ENCODE assay signal across 22 mouse cellular contexts in the genomic region with DNA sequence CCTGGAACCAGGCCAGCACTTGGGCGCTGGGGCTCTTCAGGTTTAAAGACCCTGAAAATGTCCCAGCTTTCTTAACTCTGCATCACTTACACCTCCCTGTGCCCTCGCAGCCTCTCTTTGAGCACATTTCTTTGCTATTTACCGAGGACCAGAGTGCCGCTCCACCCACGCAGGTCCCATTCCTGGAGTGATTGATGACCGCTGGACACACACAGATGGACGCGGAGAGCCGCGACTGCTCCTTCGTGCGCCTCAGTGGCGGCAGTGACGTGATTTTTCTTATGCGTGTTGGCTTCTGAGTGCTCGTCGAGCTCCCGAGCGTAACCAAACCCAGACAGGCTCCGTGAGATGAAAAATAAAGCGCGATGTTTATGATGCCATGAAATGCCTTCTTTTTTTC.
A peak's percentile ranks its signal among the peaks of the same experiment; 100 is the strongest.
DNase-seq lines count a peak whose midpoint lies in the region; ATAC-seq and TF ChIP-seq lines count a peak whose summit lies in the region.
"Had no signal": no experiment of that assay in that cellular context is flagged by ENCODE, and none has a peak within 500 bp of the region (broad histone marks: within the 10 kb centered on the region; RNA-seq: fewer than 3 reads in every experiment).

No protein-coding gene starts in this region.

- H3K4me2 ChIP-seq in kidney, embryonic 16.5 days (replicated peaks; ENCODE audit: low read depth, low read length) = peak overlapping the region; percentile 21
- 0 out of 2 replicates have a peak overlapping the region, but pooled peaks have one; percentile 6 for H3K4me2 ChIP-seq in hindbrain, embryonic 16.5 days (ENCODE audit: low read length)
- H3K4me2 ChIP-seq: heart, embryonic 15.5 days; hindbrain, embryonic 15.5 days; limb, embryonic 13.5 days; stomach, embryonic 15.5 days had no signal

- no peak for TF ChIP-seq POLR2A in testis, adult 2 months (IDR thresholded peaks at IDR 0.05; ENCODE audit: control insufficient read depth, low read depth, low read length)

- no peak overlapping the region for H3K9ac ChIP-seq in kidney, embryonic 16.5 days (replicated peaks; ENCODE audit: low read length)
- H3K9ac ChIP-seq in hindbrain, embryonic 16.5 days (ENCODE audit: low read depth, low read length) = no peak overlapping the region
- H3K9ac ChIP-seq: heart, embryonic 15.5 days; hindbrain, embryonic 15.5 days; limb, embryonic 13.5 days; liver, embryonic 14.5 days; stomach, embryonic 15.5 days had no signal

- H3K27ac ChIP-seq in kidney, embryonic 16.5 days (ENCODE audit: low read length) = no peak overlapping the region
- H3K27ac ChIP-seq in testis, adult 2 months (ENCODE audit: control insufficient read depth, insufficient read depth, low read depth, low read length) = no peak overlapping the region
- no peak overlapping the region for H3K27ac ChIP-seq in hindbrain, embryonic 16.5 days (ENCODE audit: low read depth, low read length)
- H3K27ac ChIP-seq: embryonic facial prominence, embryonic 10.5 days; heart, embryonic 15.5 days; hindbrain, embryonic 15.5 days; limb, embryonic 13.5 days; liver, embryonic 14.5 days; stomach, embryonic 15.5 days had no signal

- ATAC-seq in kidney, embryonic 16.5 days (ENCODE audit: low FRiP score, low TSS enrichment) = 0 out of 2 replicates have a peak, but pooled peaks have one; percentile 51
- 0 out of 2 replicates have a peak, but pooled peaks have one; percentile 17 for ATAC-seq in hindbrain, embryonic 16.5 days
- ATAC-seq: CD4-positive, CD25-positive, alpha-beta regulatory T cell, adult 4 months; forebrain, embryonic 16.5 days had no signal

- DNase-seq in kidney, adult 9 months = no peak
- no peak for DNase-seq in testis, postnatal 10 days (ENCODE audit: low spot score)
- no peak for DNase-seq in right cerebral cortex, adult 18-20 months
- DNase-seq in heart, adult 9 months (ENCODE audit: low spot score in 2 of 2) = no peak
- DNase-seq: cerebellum, adult 18-20 months; cerebellum, postnatal 36 days; kidney, postnatal 14 days; lung, postnatal 10 days; right cerebral cortex, postnatal 14 days had no signal

- no peak for TF ChIP-seq CTCF in testis, adult 2 months (IDR thresholded peaks at IDR 0.05; ENCODE audit: control insufficient read depth, insufficient read depth, insufficient replicate concordance, low read depth, low read length)

- H3K4me3 ChIP-seq in kidney, embryonic 16.5 days (ENCODE audit: low read length) = no peak overlapping the region
- H3K4me3 ChIP-seq in testis, adult 2 months (ENCODE audit: control insufficient read depth, low read depth, low read length) = peak overlapping the region; percentile 30
- H3K4me3 ChIP-seq in hindbrain, embryonic 16.5 days (ENCODE audit: low read length) = no peak overlapping the region
- H3K4me3 ChIP-seq: embryonic facial prominence, embryonic 10.5 days; heart, embryonic 15.5 days; hindbrain, embryonic 15.5 days; limb, embryonic 13.5 days; megakaryocyte, embryonic 14.5 days; stomach, embryonic 15.5 days had no signal

- WGBS in kidney, embryonic 16.5 days = 30% methylated on average over 22 of the region's 22 CpGs
- 56% methylated on average over 22 of the region's 22 CpGs for WGBS in hindbrain, embryonic 16.5 days

- no peaks in the 10 kb centered on the region for H3K36me3 ChIP-seq in kidney, embryonic 16.5 days (ENCODE audit: insufficient read depth, low read length)
- no peaks in the 10 kb centered on the region for H3K36me3 ChIP-seq in testis, adult 2 months (ENCODE audit: control insufficient read depth, insufficient read depth, low read length)
- H3K36me3 ChIP-seq in hindbrain, embryonic 16.5 days (ENCODE audit: control insufficient read depth, insufficient read depth, low read length) = no peaks in the 10 kb centered on the region
- H3K36me3 ChIP-seq: embryonic facial prominence, embryonic 10.5 days; G1E; heart, embryonic 15.5 days; hindbrain, embryonic 15.5 days; limb, embryonic 13.5 days; stomach, embryonic 15.5 days had no signal

- H3K27me3 ChIP-seq in kidney, embryonic 16.5 days (ENCODE audit: insufficient read depth, low read length) = no peaks in the 10 kb centered on the region
- no peaks in the 10 kb centered on the region for H3K27me3 ChIP-seq in testis, adult 2 months (ENCODE audit: control insufficient read depth, insufficient read depth, low read length)
- H3K27me3 ChIP-seq in hindbrain, embryonic 16.5 days (replicated peaks; ENCODE audit: control insufficient read depth, insufficient read depth, low read length) = no peaks in the 10 kb centered on the region
- H3K27me3 ChIP-seq: heart, embryonic 15.5 days; hindbrain, embryonic 15.5 days; limb, embryonic 13.5 days; megakaryocyte, embryonic 14.5 days; stomach, embryonic 15.5 days had no signal

- H3K9me3 ChIP-seq in kidney, embryonic 16.5 days (ENCODE audit: low read length) = peaks cover 4% of the 10 kb centered on the region; the same call in 1 of the 2 replicates
- H3K9me3 ChIP-seq in hindbrain, embryonic 16.5 days (ENCODE audit: control insufficient read depth, low read length) = no peaks in the 10 kb centered on the region
- H3K9me3 ChIP-seq: heart, embryonic 15.5 days; hindbrain, embryonic 15.5 days; limb, embryonic 13.5 days; stomach, embryonic 15.5 days had no signal

- peaks cover 6% of the 10 kb centered on the region for H3K4me1 ChIP-seq in kidney, embryonic 16.5 days (ENCODE audit: insufficient read depth, low read length)
- H3K4me1 ChIP-seq in testis, adult 2 months (ENCODE audit: control insufficient read depth, insufficient read depth, low read length) = no peaks in the 10 kb centered on the region
- no peaks in the 10 kb centered on the region; the same call in 1 of the 2 replicates for H3K4me1 ChIP-seq in hindbrain, embryonic 16.5 days (ENCODE audit: control insufficient read depth, insufficient read depth, low read depth, low read length)
- H3K4me1 ChIP-seq: embryonic facial prominence, embryonic 10.5 days; heart, embryonic 15.5 days; limb, embryonic 13.5 days; megakaryocyte, embryonic 14.5 days; stomach, embryonic 15.5 days had no signal
